Mouse (Mus musculus) liver, embryonic 14.5 days (tissue): Measurements from ENCODE around the gene Ephb1.

Source experiments
- CTCF ChIP-seq: IDR thresholded peaks from 2 replicates; pipeline ENCODE4 v1.5.1; 2016; ENCODE audit warnings: antibody characterized with exemption, low read depth, control low read depth
- EP300 ChIP-seq: IDR thresholded peaks from 2 replicates; pipeline ENCODE4 v1.6.1; 2016; ENCODE audit warnings: antibody characterized with exemption, low read depth

- TF ChIP-seq EP300 (no peak), CTCF (no peak)
These were observed 352.3 kb downstream of the Ephb1 start for GRCm38 (mm10) chr9:102002186-102002585.
